Mouse (Mus musculus): ENCODE measurements at regions not wholly inside any gene's neighbourhood (a gene's known extent, or its start where the extent isn't known, plus 50 kb on each side); places are given as distances from the start of the nearest gene placed in this dataset.

DNA sequence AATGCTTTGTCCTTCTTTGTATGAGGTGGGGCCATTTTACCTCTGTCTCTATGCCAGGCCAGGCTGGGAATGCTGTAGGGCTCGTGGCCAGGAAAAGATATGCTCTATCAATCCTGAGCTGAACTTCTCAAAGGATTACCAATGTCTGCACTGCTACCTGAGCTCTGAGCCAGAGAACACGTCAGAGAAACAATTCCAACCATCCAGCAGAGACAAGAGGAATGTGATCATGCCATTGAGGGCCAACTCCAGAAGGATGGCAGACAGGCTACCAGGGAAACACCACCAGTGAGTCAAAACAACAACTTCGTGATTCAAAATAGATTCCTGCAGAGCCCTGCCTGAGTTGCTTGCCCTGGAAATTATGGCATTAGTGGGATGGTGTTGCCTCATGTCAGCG, 361.0 kb downstream of the Adam3 start:
- TF ChIP-seq CTCF (IDR thresholded peaks at IDR 0.05; ENCODE audit: insufficient read depth, low read depth, low read length), result no peak
- TF ChIP-seq POLR2A (IDR thresholded peaks at IDR 0.05; ENCODE audit: insufficient read depth, low read depth, low read length), result no peak
